Mouse (Mus musculus): ENCODE data around the gene Bdnf.

Gene Bdnf

DNA sequence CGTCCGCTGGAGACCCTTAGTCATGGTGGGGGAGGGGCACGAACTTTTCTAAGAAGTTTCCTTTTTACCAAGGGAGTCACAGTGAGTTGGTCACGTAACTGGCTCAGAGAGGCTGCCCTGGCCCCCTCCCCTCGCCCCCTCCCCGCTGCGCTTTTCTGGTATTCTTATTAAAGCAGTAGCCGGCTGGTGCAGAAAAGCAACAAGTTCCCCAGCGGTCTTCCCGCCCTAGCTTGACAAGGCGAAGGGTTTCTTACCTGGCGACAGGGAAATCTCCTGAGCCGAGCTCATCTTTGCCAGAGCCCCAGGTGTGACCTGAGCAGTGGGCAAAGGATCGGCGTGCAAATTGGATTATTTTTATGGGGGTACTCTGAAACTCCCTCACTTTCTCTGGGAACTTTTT lies at the start of gene Bdnf:
TSS of gene Bdnf (plus strand) at position 169 of the 400 bp plus-strand sequence.
- DNase-seq (ENCODE audit: low spot score), result no peak

- DNase-seq (ENCODE audit: low spot score), result no peak
Observed at GRCm38 (mm10) chr2:109626864-109627263, 47.6 kb upstream of the Bdnf start.

GRCm38 (mm10) chr2:109673509-109674455 lies 718 bp upstream of the Bdnf start:
- no peak for DNase-seq (ENCODE audit: low spot score)

DNA sequence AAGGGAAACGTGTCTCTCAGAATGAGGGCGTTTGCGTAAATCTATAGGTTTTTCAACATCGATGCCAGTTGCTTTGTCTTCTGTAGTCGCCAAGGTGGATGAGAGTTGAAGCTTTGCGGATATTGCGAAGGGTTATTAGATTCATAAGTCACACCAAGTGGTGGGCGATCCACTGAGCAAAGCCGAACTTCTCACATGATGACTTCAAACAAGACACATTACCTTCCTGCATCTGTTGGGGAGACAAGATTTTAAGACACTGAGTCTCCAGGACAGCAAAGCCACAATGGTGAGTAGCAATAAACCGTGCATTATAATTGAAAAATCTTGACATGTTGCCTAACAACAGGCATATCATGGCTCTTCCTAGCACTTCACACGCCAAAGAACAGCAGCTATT lies 551 bp downstream of the Bdnf start:
- no peak for DNase-seq (ENCODE audit: low spot score)

GRCm38 (mm10) chr2:109675973-109676617 lies 1.6 kb downstream of the Bdnf start:
- no peak for DNase-seq (ENCODE audit: low spot score)

DNA sequence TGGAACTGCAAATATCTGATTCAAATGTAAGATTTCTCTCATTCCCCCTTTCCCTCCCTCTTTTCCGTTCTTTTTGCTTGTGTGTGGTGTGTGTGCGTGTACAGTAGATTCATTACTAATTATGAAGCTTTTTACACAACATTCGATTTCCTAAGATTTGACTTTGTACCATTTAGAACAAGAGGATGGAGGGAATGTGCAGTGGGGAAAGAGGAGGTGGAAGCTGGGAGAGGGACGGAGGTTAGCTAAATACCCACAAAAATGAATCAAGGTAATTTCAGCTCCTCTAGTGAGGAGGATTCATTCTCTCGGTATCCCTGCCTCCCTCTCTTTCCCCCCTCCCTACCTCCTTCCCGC lies 2.1 kb downstream of the Bdnf start:
- no peak for DNase-seq (ENCODE audit: low spot score)

- no peak for DNase-seq (ENCODE audit: low spot score)
Observed at GRCm38 (mm10) chr2:109677221-109678089, 3.0 kb downstream of the Bdnf start.

- no peak for DNase-seq (ENCODE audit: low spot score)
Observed at GRCm38 (mm10) chr2:109678090-109678409, 3.5 kb downstream of the Bdnf start.

DNA sequence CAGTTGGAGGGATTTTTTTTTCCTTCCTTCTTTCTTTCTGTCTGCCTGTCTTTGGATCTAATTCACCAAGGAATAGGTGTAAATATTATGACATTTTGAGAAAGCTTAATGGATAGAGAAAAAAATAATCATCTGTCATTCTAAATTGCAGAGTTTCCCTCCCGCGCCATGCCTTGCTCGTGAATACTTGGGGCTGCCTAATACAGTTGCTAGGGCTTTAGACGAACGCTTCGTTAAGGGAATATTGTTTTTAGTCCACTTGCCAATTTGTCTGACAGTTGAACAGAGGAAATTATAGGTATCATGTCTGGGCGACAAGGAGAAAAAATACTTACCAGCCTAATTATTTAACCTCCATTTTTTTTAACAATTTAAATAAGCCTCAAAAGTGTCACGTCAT lies 4.0 kb downstream of the Bdnf start:
- no peak for DNase-seq (ENCODE audit: low spot score)

GRCm38 (mm10) chr2:109679446-109679845 lies 4.9 kb downstream of the Bdnf start:
- no peak for DNase-seq (ENCODE audit: low spot score)

- no peak for DNase-seq (ENCODE audit: low spot score)
Observed at GRCm38 (mm10) chr2:109681071-109681470, 6.6 kb downstream of the Bdnf start.

GRCm38 (mm10) chr2:109688661-109689060 lies 14.2 kb downstream of the Bdnf start:
- no peak for DNase-seq (ENCODE audit: low spot score)

DNA sequence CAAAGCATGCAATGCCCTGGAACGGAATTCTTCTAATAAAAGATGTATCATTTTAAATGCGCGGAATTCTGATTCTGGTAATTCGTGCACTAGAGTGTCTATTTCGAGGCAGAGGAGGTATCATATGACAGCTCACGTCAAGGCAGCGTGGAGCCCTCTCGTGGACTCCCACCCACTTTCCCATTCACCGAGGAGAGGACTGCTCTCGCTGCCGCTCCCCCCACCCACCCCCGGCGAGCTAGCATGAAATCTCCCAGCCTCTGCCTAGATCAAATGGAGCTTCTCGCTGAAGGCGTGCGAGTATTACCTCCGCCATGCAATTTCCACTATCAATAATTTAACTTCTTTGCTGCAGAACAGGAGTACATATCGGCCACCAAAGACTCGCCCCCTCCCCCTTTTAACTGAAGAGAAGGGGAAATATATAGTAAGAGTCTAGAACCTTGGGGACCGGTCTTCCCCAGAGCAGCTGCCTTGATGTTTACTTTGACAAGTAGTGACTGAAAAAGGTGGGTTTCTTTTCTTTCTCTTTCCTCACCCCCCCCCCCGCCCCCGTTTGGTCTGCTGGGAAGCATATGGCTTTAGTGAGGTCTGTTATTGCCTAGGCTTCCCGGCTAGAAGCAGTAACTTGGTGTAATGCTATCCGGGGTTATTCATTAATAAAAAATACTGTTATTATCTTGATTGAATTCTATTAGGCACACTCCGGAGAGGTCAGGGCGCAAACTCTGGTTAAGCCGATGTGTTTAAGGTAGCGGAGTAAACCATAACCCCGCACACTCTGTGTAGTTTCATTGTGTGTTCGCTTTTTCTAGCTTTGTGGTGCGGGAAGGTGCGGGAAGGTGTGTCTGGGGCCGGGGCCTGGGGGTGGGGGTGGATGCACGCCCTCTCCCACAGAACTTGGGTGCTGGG lies 18.0 kb downstream of the Bdnf start:
- DNase-seq (ENCODE audit: low spot score), result no peak

- DNase-seq (ENCODE audit: low spot score), result no peak
Observed at GRCm38 (mm10) chr2:109693178-109694115, 18.9 kb downstream of the Bdnf start.

DNA sequence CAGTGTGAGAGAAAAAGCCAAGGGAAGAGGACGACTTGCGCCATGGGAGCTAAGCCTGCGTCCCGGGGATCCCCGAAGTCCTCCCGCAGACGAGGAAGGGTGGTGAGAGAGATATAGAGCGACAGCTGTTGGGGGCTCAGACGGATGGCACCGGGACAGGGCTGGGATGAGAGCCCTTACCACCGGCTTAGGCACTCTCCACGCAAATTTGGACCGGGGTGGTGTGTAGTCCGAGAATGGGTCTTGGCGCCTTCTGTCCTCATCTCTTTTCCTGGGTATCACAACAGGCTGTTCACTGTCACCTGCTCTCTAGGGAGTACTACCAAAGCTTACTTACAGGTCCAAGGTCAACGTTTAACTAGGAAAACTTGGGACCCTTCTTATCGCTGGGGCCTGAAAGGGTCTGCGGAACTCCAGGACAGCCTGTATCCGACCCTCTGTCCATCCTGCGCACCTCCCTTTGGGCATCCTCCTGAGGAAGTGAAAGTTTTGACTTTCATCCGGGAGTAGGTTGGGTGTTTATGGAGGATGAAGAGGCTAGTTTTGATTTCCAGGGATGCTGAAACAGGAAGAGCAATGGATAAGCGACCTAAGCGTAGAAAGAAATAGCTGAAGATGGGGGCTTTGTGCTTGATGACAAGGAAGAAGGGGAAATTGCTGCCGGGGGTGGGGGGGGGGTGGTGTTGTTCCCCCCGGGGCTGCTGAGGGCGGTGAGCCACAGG lies 19.8 kb downstream of the Bdnf start:
- no peak for DNase-seq (ENCODE audit: low spot score)

- DNase-seq (ENCODE audit: low spot score), result no peak
Observed at GRCm38 (mm10) chr2:109694838-109695225, 20.3 kb downstream of the Bdnf start.

DNA sequence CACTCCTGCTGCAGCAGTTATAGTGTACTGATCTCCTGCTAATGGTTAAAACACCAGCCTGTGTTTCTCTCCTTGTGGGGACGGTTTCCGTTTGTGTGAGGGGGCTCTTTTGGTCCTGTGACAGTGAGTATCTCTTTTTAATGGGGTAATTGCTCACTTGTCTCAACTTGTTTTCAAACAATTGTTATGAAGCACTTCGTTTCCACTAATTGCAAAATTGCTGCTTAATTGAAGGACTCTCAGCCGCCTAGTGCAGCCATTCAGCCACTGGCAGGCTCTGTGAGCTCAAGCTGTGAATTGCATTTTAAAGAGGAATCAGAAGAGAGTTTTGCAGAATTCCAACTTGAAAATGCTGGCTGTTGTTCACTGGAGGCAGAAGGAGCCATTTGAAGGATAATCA lies 22.7 kb downstream of the Bdnf start:
- no peak for DNase-seq (ENCODE audit: low spot score)

GRCm38 (mm10) chr2:109700291-109700690 lies 25.8 kb downstream of the Bdnf start:
- DNase-seq (ENCODE audit: low spot score), result no peak

GRCm38 (mm10) chr2:109703588-109703987 lies 29.1 kb downstream of the Bdnf start:
- DNase-seq (ENCODE audit: low spot score), result no peak

GRCm38 (mm10) chr2:109704053-109704452 lies 29.6 kb downstream of the Bdnf start:
- DNase-seq (ENCODE audit: low spot score), result no peak
